Mouse (Mus musculus): ENCODE results near the gene Gsn.

Gsn gene

GRCm38 (mm10) chr2:35325930-35326329, 69.8 kb downstream of the Gsn start:
- DNase-seq (ENCODE audit: low read depth, low spot score), result no peak

- DNase-seq (ENCODE audit: low read depth, low spot score), result no peak
Measured at GRCm38 (mm10) chr2:35326931-35327330, 70.8 kb downstream of the Gsn start.

- DNase-seq (ENCODE audit: low read depth, low spot score), result peak; percentile 3
Measured at GRCm38 (mm10) chr2:35327583-35327982, 71.4 kb downstream of the Gsn start.

GRCm38 (mm10) chr2:35328064-35328792, 72.0 kb downstream of the Gsn start:
- no peak for DNase-seq (ENCODE audit: low read depth, low spot score)

GRCm38 (mm10) chr2:35329061-35329460, 72.9 kb downstream of the Gsn start:
- peak; percentile 10 for DNase-seq (ENCODE audit: low read depth, low spot score)

GRCm38 (mm10) chr2:35331205-35331604, 75.0 kb downstream of the Gsn start:
- DNase-seq (ENCODE audit: low read depth, low spot score), result no peak

GRCm38 (mm10) chr2:35333670-35334069, 77.5 kb downstream of the Gsn start:
- no peak for DNase-seq (ENCODE audit: low read depth, low spot score)

- DNase-seq (ENCODE audit: low read depth, low spot score), result no peak
Measured at GRCm38 (mm10) chr2:35335620-35336019, 79.4 kb downstream of the Gsn start.

- peak; percentile 98 for DNase-seq (ENCODE audit: low read depth, low spot score)
Measured at GRCm38 (mm10) chr2:35336388-35337280, 80.5 kb downstream of the Gsn start, which contains the start of gene Stom. Gene Stom (minus strand): TSS chr2:35336976.

GRCm38 (mm10) chr2:35337419-35337818, 81.2 kb downstream of the Gsn start:
- DNase-seq (ENCODE audit: low read depth, low spot score), result no peak

GRCm38 (mm10) chr2:35338036-35338435, 81.9 kb downstream of the Gsn start:
- no peak for DNase-seq (ENCODE audit: low read depth, low spot score)

- DNase-seq (ENCODE audit: low read depth, low spot score), result no peak
Measured at GRCm38 (mm10) chr2:35338707-35339106, 82.5 kb downstream of the Gsn start.

- no peak for DNase-seq (ENCODE audit: low read depth, low spot score)
Measured at GRCm38 (mm10) chr2:35342605-35343004, 86.4 kb downstream of the Gsn start.

- no peak for DNase-seq (ENCODE audit: low read depth, low spot score)
Measured at GRCm38 (mm10) chr2:35345984-35346383, 89.8 kb downstream of the Gsn start.

- peak; percentile 57 for DNase-seq (ENCODE audit: low read depth, low spot score)
Measured at GRCm38 (mm10) chr2:35349184-35349583, 93.0 kb downstream of the Gsn start.
